Mouse (Mus musculus) kidney, adult 2 months (tissue): ENCODE measurements at regions not wholly inside any gene's neighbourhood (a gene's known extent, or its start where the extent isn't known, plus 50 kb on each side); places are given as distances from the start of the nearest gene placed in this dataset.

Experiments used
- DNase-seq: peaks from one replicate; pipeline ENCODE4 v3.0.0; 2021
- H3K27ac ChIP-seq: fragments of 200-500 bp; 2 replicates; pipeline ENCODE4 v1.5.1; 2012; ENCODE audit warnings: low read depth, low read length, control low read depth, inconsistent platforms; ENCODE audit not compliant: insufficient read depth
- H3K27me3 ChIP-seq: fragments of 200-500 bp; replicated peaks from 2 replicates; pipeline ENCODE4 v1.6.1; 2012; ENCODE audit warnings: mild to moderate bottlenecking, moderate library complexity, low read length, inconsistent platforms; ENCODE audit not compliant: control insufficient read depth, insufficient read depth
- H3K36me3 ChIP-seq: fragments of 200-500 bp; 2 replicates; pipeline ENCODE4 v1.6.1; 2012; ENCODE audit warnings: mild to moderate bottlenecking, moderate library complexity, low read length, inconsistent platforms; ENCODE audit not compliant: control insufficient read depth, insufficient read depth
- H3K4me1 ChIP-seq: fragments of 200-500 bp; 2 replicates; pipeline ENCODE4 v1.6.1; 2011; ENCODE audit warnings: low read length; ENCODE audit not compliant: control insufficient read depth, insufficient read depth
- H3K4me3 ChIP-seq: fragments of 200-500 bp; 2 replicates; pipeline ENCODE4 v1.5.1; 2011; ENCODE audit warnings: mild to moderate bottlenecking, low read depth, low read length, control low read depth; ENCODE audit not compliant: insufficient read depth
- CTCF ChIP-seq: fragments of 200-500 bp; conservative IDR thresholded peaks from 2 replicates; pipeline ENCODE4 v1.5.1; 2011; ENCODE audit warnings: low read depth, mild to moderate bottlenecking, control low read depth, low read length, moderate library complexity, mixed read lengths; ENCODE audit not compliant: insufficient read depth, insufficient read length
- POLR2A ChIP-seq: fragments of 200-500 bp; IDR thresholded peaks from one replicate; pipeline ENCODE4 v1.6.1; 2011; ENCODE audit warnings: low read depth, low read length, control low read depth
- WGBS: fragments of 180-500 bp; shearing (Covaris S2); methylation state at CpG from one replicate; pipeline ENCODE4 v1.1.7; 2018; 5-methylcytosine and 5-hydroxymethylcytosine counted together

DNA sequence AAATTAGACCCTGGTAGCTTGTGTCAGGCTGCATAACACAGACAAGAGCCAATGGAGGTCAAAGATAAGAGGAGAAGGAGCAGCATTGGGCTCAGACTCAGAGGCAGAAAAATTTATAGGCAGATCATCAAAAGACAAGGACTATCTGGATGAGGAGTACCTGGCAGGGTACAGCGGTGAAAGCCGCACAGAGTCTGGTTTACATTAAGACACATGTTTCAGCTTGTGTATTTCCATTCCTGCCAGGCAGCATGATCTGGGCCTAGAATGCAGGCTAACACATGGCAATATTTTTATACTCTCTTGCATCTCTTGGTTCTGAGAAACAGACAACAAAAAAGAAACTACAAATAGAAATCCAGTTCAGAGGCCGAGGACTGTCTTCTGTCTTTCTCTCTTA, 91.9 kb upstream of the Sema3a start:
- Histone ChIP-seq H3K27me3 (no peaks in the 10 kb centered on the region), H3K27ac (no peak overlapping the region), H3K4me1 (no peaks in the 10 kb centered on the region), H3K36me3 (no peaks in the 10 kb centered on the region), H3K4me3 (no peak overlapping the region)
- WGBS = 94% methylated on average over 3 of the region's 3 CpGs
- DNase-seq = no peak
- no peak for TF ChIP-seq CTCF
- TF ChIP-seq POLR2A = no peak

DNA sequence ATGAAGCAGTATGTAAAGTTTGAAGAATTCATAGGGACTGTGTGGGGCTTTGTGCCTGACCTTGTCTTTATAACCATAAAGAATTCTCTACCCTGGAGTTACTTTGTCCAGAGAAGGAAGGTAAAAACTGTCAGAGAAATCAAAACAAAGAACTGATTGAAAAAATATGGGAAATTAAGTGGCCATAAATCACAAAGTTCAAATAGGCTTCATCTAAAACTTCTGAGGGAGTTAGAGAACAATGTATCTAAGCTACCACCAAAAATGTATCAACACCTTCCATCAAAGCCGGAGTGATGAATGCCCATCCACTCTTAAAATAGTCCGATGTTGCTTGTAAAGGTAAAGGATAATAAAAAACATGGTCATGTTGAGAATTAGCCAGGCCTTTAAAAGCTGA, 89.1 kb upstream of the Sema3a start:
- Histone ChIP-seq H3K36me3 (no peaks in the 10 kb centered on the region), H3K4me3 (no peak overlapping the region), H3K27me3 (no peaks in the 10 kb centered on the region), H3K4me1 (no peaks in the 10 kb centered on the region), H3K27ac (no peak overlapping the region)
- WGBS = 73% methylated on average over 2 of the region's 2 CpGs
- TF ChIP-seq POLR2A = no peak
- no peak for TF ChIP-seq CTCF
- no peak for DNase-seq

DNA sequence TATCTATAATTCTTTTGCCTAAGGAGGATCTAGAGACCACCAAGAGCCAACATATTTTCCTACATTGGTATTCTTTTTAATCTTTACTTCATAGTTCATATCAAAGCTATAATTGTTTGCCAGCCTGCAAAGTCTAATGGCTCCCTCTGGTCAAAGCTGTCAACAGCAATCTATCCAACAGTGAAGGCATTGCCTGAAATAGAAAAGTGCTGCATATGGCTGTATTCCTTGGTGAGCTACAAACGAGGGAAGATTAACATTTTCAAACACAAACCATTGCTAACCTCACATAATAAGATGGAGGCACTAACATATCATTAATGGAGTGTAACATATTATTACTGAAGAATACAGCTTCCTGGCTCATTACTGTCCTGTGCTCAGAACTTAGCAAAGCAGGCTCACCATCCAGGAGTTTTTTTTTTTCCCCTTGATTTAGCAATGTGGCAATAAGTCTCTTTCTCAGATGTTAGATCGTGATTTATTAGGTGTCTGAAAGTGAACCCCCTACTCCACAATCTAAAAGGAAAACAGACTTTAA, 66.3 kb upstream of the Sema3a start:
- H3K27ac ChIP-seq = no peak overlapping the region
- no peak overlapping the region for H3K4me3 ChIP-seq
- no peak for DNase-seq
- WGBS = 59% methylated on average over 2 of the region's 2 CpGs
- H3K27me3 ChIP-seq = no peaks in the 10 kb centered on the region
- no peaks in the 10 kb centered on the region for H3K4me1 ChIP-seq
- no peak for TF ChIP-seq POLR2A
- TF ChIP-seq CTCF = no peak
- no peaks in the 10 kb centered on the region for H3K36me3 ChIP-seq

DNA sequence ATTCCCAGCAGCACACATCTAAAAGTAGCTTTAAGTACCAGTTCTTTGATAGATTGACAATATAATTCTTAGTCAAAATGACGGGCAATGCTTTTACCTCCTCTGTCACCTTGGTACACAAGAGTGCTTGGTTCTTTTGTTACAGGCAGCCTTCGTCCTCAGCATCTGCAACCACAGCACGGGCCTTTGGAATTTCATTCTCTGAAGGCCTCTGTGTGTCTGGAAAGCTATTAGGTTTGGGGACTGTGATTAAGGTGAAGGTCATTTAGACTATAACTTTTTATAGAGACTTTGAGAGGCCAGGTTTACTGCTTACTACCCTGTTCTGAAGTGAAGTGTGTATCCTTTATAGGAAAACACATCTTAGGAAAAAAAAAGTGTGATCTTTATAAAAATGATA, 58.3 kb upstream of the Sema3a start:
- no peak overlapping the region for H3K27ac ChIP-seq
- no peak overlapping the region for H3K4me3 ChIP-seq
- WGBS = 54% methylated on average over 3 of the region's 3 CpGs
- DNase-seq = no peak
- TF ChIP-seq POLR2A (no peak), CTCF (no peak)
- H3K36me3 ChIP-seq = no peaks in the 10 kb centered on the region
- H3K4me1 ChIP-seq = no peaks in the 10 kb centered on the region
- H3K27me3 ChIP-seq = no peaks in the 10 kb centered on the region
